Mouse (Mus musculus) splenic B cell, adult 2 months (primary cell): Measurements from ENCODE around the gene Tns2.

ENCODE experiments used
- DNase-seq: peaks from one replicate; pipeline ENCODE4 v3.0.0-alpha.2; 2011; ENCODE audit warnings: low read depth, low spot score
- H3K27me3 ChIP-seq: 2 replicates; pipeline ENCODE4 v1.6.1; 2012; ENCODE audit warnings: mild to moderate bottlenecking, low read length, moderate library complexity, mixed read lengths; ENCODE audit not compliant: control insufficient read depth, poor library complexity, insufficient read depth, severe bottlenecking
- H3K36me3 ChIP-seq: 2 replicates; pipeline ENCODE4 v1.6.1; 2012; ENCODE audit warnings: mild to moderate bottlenecking, low read length, moderate library complexity, mixed read lengths; ENCODE audit not compliant: control insufficient read depth, poor library complexity, insufficient read depth, severe bottlenecking

Tns2 gene

DNA sequence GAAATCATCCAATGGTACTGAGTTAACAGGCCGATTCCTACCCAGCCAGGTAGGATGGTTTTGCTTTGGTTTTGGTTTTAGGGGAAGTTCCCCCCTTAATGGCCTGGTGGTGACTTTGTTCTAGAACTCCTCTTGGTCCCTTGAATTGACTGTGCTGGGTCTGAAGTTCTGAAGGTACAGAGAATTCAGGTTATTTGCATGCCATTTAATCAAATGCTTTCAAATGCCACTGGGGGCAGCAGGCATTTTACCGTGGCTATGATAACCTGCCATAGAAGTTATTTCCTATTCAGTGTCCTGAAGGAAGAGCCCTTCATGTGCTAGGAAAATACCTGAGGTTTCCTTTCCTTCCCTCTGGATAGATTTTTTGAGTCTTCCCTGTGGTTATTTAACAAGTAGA, 19.8 kb upstream of the Tns2 start:
- DNase-seq: peak; percentile 32

DNA sequence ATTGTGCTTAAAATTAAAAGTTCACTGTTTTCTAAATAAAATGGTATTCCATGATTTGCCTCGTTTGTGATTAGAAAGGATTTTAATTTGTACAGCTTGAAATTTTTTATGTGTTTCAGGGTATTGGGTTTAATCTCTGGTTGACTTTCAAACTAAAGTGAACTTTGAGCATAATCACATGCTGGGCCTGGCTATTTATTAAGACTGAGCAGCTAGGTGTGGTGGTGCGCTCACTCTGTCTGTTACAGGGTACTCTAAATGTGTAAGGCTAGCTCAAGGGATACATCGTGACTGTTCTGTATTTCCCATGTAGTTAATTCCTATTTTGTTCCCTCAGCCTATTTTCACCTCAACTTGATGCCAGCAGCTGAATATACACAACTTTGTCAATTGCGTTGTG, 18.1 kb upstream of the Tns2 start:
- no peak for DNase-seq
- H3K36me3 ChIP-seq: peaks cover 18% of the 10 kb centered on the region
- no peaks in the 10 kb centered on the region for H3K27me3 ChIP-seq

More for the DNA sequence above, 19.8 kb upstream of the Tns2 start:
- Histone ChIP-seq H3K36me3 (peaks cover 10% of the 10 kb centered on the region), H3K27me3 (no peaks in the 10 kb centered on the region)

DNA sequence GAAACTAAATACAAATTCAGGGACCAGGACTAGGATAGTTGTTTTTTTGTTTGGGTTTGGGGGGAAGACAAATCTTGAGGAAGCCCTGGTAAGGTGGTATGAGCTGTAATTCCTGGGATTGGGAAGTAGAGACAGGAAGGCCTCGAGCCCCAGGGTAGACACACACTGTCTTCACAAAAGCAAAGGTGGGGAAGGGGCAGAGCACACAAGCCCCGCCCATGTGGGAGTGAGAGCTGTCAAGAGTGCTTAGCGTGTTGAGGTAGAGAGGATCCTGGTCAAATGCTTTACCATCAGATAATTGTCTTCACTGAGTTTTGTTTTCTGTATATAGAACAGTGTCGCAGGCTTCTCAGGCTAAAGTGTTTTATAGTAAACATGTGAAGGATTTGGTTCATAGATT, 17.2 kb upstream of the Tns2 start:
- Histone ChIP-seq H3K27me3 (no peaks in the 10 kb centered on the region), H3K36me3 (peaks cover 18% of the 10 kb centered on the region)
- DNase-seq: no peak

DNA sequence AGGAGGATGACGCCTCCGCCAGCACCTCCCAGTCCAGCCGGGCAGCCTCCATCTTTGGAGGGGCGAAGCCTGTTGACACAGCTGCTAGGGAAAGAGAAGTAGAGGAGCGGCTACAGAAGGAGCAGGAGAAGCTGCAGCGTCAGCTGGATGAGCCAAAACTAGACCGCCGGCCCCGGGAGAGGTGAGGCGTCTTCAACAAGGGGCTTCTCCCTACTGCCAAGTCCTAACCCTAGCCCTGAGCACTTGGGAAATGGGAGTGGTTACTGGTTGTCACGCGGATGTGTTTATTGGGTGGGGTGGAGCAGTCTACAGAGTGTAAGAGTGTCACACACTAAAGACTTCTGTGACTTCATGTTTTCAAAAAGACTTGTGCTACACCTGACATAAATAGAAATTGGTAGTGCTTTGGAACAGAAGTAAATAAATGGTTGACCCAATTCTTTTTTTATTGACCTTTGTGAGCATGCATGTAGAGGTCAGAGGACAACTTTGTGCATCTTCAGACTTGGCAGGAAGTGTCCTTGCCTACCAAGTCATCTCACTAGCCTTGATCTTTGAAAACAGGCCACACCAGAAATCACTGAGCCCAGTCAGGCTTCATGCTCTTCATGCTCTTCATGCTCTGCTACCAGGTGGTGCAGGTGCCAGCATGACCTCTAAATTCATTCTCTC, 10.2 kb upstream of the Tns2 start:
- Histone ChIP-seq H3K27me3 (no peaks in the 10 kb centered on the region), H3K36me3 (peaks cover 35% of the 10 kb centered on the region)
- DNase-seq: no peak

- H3K27me3 ChIP-seq: no peaks in the 10 kb centered on the region
- DNase-seq: no peak
- peaks cover 41% of the 10 kb centered on the region for H3K36me3 ChIP-seq
These were observed 9.0 kb upstream of the Tns2 start for GRCm38 (mm10) chr15:102091063-102091679.

DNA sequence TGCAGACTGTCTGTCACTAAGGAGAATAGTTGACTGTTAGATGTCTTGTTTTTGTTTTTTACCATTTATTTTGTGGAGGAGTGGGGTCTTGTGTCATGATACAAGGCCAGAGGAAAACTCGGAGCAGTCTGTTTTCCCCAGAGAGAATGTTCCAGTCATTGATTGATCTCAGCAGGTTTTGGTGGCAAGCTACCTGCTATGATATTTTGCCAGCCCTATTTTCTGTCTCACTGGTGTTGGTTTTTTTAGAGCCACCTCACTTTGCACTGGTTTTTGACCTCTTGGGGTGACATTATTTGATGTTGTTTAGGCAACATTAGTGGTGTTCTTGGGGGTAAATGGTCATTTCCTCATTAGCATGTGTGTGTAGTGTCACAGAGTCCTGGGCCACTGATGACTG, 8.5 kb upstream of the Tns2 start:
- no peak for DNase-seq
- H3K27me3 ChIP-seq: no peaks in the 10 kb centered on the region

GRCm38 (mm10) chr15:102092222-102092621, 8.0 kb upstream of the Tns2 start:
- no peak for DNase-seq
- H3K36me3 ChIP-seq: peaks cover 33% of the 10 kb centered on the region

More for the DNA sequence above, 8.5 kb upstream of the Tns2 start:
- peaks cover 38% of the 10 kb centered on the region for H3K36me3 ChIP-seq

DNA sequence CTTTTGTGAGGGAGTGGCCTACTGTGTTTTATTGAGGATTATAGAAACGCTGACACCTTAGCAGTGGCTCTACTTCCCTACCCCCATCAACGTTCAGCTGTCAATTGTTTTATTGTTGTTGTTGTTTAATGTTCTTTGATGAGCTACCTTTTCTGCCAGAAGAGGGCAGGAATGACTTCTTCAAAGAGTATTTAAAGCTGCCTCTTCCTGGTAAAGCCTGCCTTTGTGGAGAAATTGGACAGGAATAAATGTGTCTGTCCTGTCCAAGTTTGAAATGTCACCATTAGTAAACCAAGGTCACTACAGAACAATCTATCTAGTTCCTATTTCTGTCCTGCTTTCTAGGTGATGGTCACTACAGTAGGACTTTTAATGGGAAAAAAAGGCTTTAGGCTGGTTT, 6.1 kb upstream of the Tns2 start:
- no peaks in the 10 kb centered on the region for H3K27me3 ChIP-seq
- peaks cover 30% of the 10 kb centered on the region for H3K36me3 ChIP-seq

More at GRCm38 (mm10) chr15:102092222-102092621, 8.0 kb upstream of the Tns2 start:
- H3K27me3 ChIP-seq: no peaks in the 10 kb centered on the region

GRCm38 (mm10) chr15:102094988-102095387, 5.2 kb upstream of the Tns2 start:
- peaks cover 27% of the 10 kb centered on the region for H3K36me3 ChIP-seq
- H3K27me3 ChIP-seq: no peaks in the 10 kb centered on the region
- no peak for DNase-seq

More for the DNA sequence above, 6.1 kb upstream of the Tns2 start:
- DNase-seq: no peak

DNA sequence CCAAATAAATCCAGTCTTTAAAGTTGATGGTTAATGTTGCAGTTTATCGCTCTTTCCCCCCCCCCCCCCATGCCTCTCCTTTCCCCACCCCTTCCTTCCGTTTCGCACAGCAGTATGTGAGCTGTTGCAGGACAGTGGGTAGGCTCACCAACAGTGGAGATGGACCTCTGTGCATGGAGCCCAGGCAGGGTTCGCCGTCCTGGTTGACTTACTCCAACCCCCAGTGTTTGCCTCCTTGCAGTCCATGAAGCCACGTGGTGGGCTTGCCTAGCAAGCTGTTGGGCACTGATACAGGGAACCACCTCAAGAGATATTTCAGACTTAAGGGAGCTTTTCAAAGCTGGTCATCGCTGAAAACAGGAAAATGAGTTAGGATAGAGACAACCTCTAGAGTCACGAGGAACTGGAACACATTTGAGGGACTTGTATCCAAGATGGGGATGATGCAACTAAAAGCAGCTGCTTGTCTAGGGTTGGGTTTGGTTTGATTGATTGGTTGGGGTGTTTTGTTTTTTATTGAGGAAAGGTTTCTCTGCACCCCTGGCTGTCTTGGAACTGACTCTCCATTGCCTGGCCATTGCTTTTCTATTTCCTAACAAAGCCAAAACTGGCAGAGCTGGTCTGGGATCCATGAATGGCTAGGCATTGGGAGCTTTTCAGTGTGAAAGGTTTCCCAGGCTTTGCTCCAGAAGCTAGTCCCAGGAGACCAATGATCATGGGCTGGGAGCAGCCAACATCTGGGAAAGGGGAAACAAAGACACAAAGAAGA, 2.9 kb upstream of the Tns2 start:
- no peak for DNase-seq
- Histone ChIP-seq H3K27me3 (no peaks in the 10 kb centered on the region), H3K36me3 (peaks cover 19% of the 10 kb centered on the region)

- no peaks in the 10 kb centered on the region for H3K27me3 ChIP-seq
- H3K36me3 ChIP-seq: peaks cover 19% of the 10 kb centered on the region
- no peak for DNase-seq
These were observed 2.1 kb upstream of the Tns2 start for GRCm38 (mm10) chr15:102097991-102098555.

- Histone ChIP-seq H3K36me3 (peaks cover 15% of the 10 kb centered on the region), H3K27me3 (no peaks in the 10 kb centered on the region)
- no peak for DNase-seq
These were observed 953 bp upstream of the Tns2 start for GRCm38 (mm10) chr15:102099260-102099659.

DNA sequence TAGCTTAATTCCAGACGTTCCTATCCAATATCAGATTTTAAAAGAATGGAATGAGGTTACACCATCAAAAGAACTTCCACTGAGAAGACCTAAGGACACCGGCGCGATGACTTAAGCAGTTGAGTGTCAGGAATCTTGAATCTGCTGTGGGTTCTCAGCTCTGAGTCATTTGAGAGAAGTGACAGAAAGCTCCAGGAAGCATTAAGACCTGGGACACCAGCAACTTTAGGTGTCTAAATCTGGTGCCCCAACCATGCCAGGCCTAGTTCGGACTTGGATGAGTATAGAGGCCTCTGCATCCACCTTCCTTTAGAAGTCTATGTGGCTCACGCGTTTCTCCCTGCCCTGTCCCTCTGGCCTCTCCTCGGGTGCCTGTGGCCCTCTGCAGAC, 447 bp upstream of the Tns2 start:
- H3K36me3 ChIP-seq: peaks cover 10% of the 10 kb centered on the region
- DNase-seq: no peak
- H3K27me3 ChIP-seq: no peaks in the 10 kb centered on the region

DNA sequence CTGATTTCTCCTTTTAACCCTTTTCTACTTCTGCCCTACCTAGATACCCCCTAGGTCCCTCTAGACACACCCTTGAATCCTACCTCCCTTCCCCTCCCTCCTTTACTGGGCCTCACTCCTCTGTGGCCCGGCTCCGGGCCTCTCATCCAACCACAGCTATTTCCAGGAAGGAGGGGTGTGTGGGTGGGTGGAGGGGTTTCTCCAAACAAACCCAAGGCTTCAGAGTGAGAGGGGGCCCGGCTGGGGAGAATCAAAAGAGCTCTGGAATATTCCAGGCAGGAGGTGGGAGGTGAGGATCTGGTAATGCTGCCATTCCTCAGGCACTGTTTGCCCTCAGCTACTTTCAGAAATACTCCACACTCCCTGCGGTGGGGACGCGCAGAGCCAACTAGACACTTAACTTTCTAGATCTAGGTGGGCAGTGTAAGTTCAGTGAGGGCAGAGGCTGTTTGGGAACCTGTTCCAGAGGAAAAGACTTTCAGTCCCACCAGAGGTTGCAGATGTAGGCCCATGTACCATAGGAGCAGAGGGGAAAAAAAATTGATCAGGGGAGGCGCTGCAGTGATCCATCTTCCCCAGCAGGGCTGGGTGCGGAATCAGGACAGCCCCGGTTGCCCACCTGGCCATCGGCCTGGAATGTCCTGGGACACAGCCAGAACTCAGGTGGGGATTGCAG, 921 bp downstream of the Tns2 start:
- DNase-seq: no peak
- Histone ChIP-seq H3K27me3 (no peaks in the 10 kb centered on the region), H3K36me3 (peaks cover 2% of the 10 kb centered on the region; the same call in 1 of the 2 replicates)
